Mouse (Mus musculus) heart, embryonic 10.5 days (tissue): ENCODE measurements at regions not wholly inside any gene's neighbourhood (a gene's known extent, or its start where the extent isn't known, plus 50 kb on each side); places are given as distances from the start of the nearest gene placed in this dataset.

Experiments used
- DNase-seq: peaks from one replicate; pipeline ENCODE4 v3.0.0-alpha.2; 2017; ENCODE audit warnings: low spot score
- H3K27ac ChIP-seq: fragments of 300-500 bp; sonication (generic); 2 replicates; pipeline ENCODE4 v1.5.1; 2016; ENCODE audit warnings: mild to moderate bottlenecking
- H3K27me3 ChIP-seq: fragments of 300-500 bp; sonication (generic); 2 replicates; pipeline ENCODE4 v1.6.1; 2016; ENCODE audit warnings: mild to moderate bottlenecking; ENCODE audit not compliant: poor library complexity, insufficient read depth, severe bottlenecking
- H3K36me3 ChIP-seq: fragments of 300-500 bp; sonication (generic); 2 replicates; pipeline ENCODE4 v1.6.1; 2016; ENCODE audit warnings: mild to moderate bottlenecking, moderate library complexity
- H3K4me1 ChIP-seq: fragments of 300-500 bp; sonication (generic); 2 replicates; pipeline ENCODE4 v1.6.1; 2016; ENCODE audit warnings: mild to moderate bottlenecking
- H3K4me3 ChIP-seq: fragments of 300-500 bp; sonication (generic); 2 replicates; pipeline ENCODE4 v1.5.1; 2016; ENCODE audit warnings: mild to moderate bottlenecking, moderate library complexity
- H3K9me3 ChIP-seq: fragments of 300-500 bp; sonication (generic); 2 replicates; pipeline ENCODE4 v1.6.1; 2016; ENCODE audit warnings: mild to moderate bottlenecking, moderate library complexity
- WGBS: fragments of 180-500 bp; shearing (Covaris S2); methylation state at CpG from one replicate; pipeline ENCODE4 v1.1.7; 2016; 5-methylcytosine and 5-hydroxymethylcytosine counted together

- WGBS: 80% methylated on average over 5 of the region's 5 CpGs
Measured at GRCm38 (mm10) chr6:28986756-28987155, 73.3 kb upstream of the Lep start.

GRCm38 (mm10) chr6:28987386-28987785 is 72.6 kb upstream of the Lep start:
- WGBS: 61% methylated on average over 7 of the region's 7 CpGs
- peak; percentile 61 for DNase-seq

More at GRCm38 (mm10) chr6:28986756-28987155, 73.3 kb upstream of the Lep start:
- H3K4me1 ChIP-seq: peaks cover 4% of the 10 kb centered on the region; the same call in 1 of the 2 replicates
- H3K4me3 ChIP-seq: no peak overlapping the region
- H3K9me3 ChIP-seq: no peaks in the 10 kb centered on the region
- no peak overlapping the region for H3K27ac ChIP-seq
- H3K36me3 ChIP-seq: no peaks in the 10 kb centered on the region
- H3K27me3 ChIP-seq: peaks cover 57% of the 10 kb centered on the region
- DNase-seq: peak; percentile 58

GRCm38 (mm10) chr6:28989433-28989832 is 70.6 kb upstream of the Lep start:
- peaks cover 4% of the 10 kb centered on the region; the same call in 1 of the 2 replicates for H3K4me1 ChIP-seq
- no peak overlapping the region for H3K4me3 ChIP-seq
- WGBS: 64% methylated on average over 10 of the region's 10 CpGs
- H3K27ac ChIP-seq: no peak overlapping the region
- peak; percentile 55 for DNase-seq
- H3K9me3 ChIP-seq: no peaks in the 10 kb centered on the region
- H3K27me3 ChIP-seq: peaks cover 36% of the 10 kb centered on the region; the same call in 1 of the 2 replicates
- H3K36me3 ChIP-seq: no peaks in the 10 kb centered on the region

More at GRCm38 (mm10) chr6:28987386-28987785, 72.6 kb upstream of the Lep start:
- Histone ChIP-seq H3K27ac (no peak overlapping the region), H3K27me3 (peaks cover 50% of the 10 kb centered on the region), H3K4me3 (no peak overlapping the region), H3K36me3 (no peaks in the 10 kb centered on the region), H3K4me1 (peaks cover 4% of the 10 kb centered on the region; the same call in 1 of the 2 replicates), H3K9me3 (no peaks in the 10 kb centered on the region)

- H3K27ac ChIP-seq: no peak overlapping the region
- H3K9me3 ChIP-seq: no peaks in the 10 kb centered on the region
- WGBS: 70% methylated on average over 5 of the region's 5 CpGs
- H3K4me1 ChIP-seq: peaks cover 4% of the 10 kb centered on the region; the same call in 1 of the 2 replicates
- no peaks in the 10 kb centered on the region for H3K36me3 ChIP-seq
- H3K4me3 ChIP-seq: no peak overlapping the region
- peaks cover 32% of the 10 kb centered on the region for H3K27me3 ChIP-seq
- DNase-seq: peak; percentile 14
Measured at GRCm38 (mm10) chr6:28990210-28990609, 69.8 kb upstream of the Lep start.

GRCm38 (mm10) chr6:28994481-28994880 is 65.5 kb upstream of the Lep start:
- Histone ChIP-seq H3K27me3 (peaks cover 20% of the 10 kb centered on the region), H3K36me3 (no peaks in the 10 kb centered on the region), H3K9me3 (no peaks in the 10 kb centered on the region), H3K4me3 (no peak overlapping the region), H3K4me1 (peaks cover 4% of the 10 kb centered on the region; the same call in 1 of the 2 replicates), H3K27ac (no peak overlapping the region)
- DNase-seq: peak; percentile 19
- WGBS: 86% methylated on average over 4 of the region's 4 CpGs

GRCm38 (mm10) chr6:28995701-28996100 is 64.3 kb upstream of the Lep start:
- peaks cover 2% of the 10 kb centered on the region; the same call in 1 of the 2 replicates for H3K4me1 ChIP-seq
- no peaks in the 10 kb centered on the region for H3K9me3 ChIP-seq
- H3K36me3 ChIP-seq: no peaks in the 10 kb centered on the region
- peaks cover 11% of the 10 kb centered on the region for H3K27me3 ChIP-seq
- H3K4me3 ChIP-seq: no peak overlapping the region
- peak; percentile 60 for DNase-seq
- no peak overlapping the region for H3K27ac ChIP-seq
- 46% methylated on average over 10 of the region's 10 CpGs for WGBS

GRCm38 (mm10) chr6:28999386-29000094 is 60.5 kb upstream of the Lep start:
- no peak overlapping the region for H3K4me3 ChIP-seq
- 67% methylated on average over 10 of the region's 10 CpGs for WGBS
- H3K27me3 ChIP-seq: peaks cover 7% of the 10 kb centered on the region; the same call in 1 of the 2 replicates

GRCm38 (mm10) chr6:29002141-29002540 is 57.9 kb upstream of the Lep start:
- 57% methylated on average over 10 of the region's 10 CpGs for WGBS
- H3K9me3 ChIP-seq: no peaks in the 10 kb centered on the region
- no peaks in the 10 kb centered on the region for H3K36me3 ChIP-seq
- no peaks in the 10 kb centered on the region for H3K27me3 ChIP-seq
- no peak overlapping the region for H3K27ac ChIP-seq
- 0 out of 2 replicates have a peak, but pooled peaks cover 3% of the 10 kb centered on the region for H3K4me1 ChIP-seq
- no peak overlapping the region for H3K4me3 ChIP-seq
- peak; percentile 64 for DNase-seq

More at GRCm38 (mm10) chr6:28999386-29000094, 60.5 kb upstream of the Lep start:
- no peaks in the 10 kb centered on the region for H3K9me3 ChIP-seq
- H3K4me1 ChIP-seq: 0 out of 2 replicates have a peak, but pooled peaks cover 3% of the 10 kb centered on the region
- no peak overlapping the region for H3K27ac ChIP-seq
- DNase-seq: peak; percentile 58
- H3K36me3 ChIP-seq: no peaks in the 10 kb centered on the region

- 33% methylated on average over 8 of the region's 8 CpGs for WGBS
- Histone ChIP-seq H3K9me3 (no peaks in the 10 kb centered on the region), H3K4me1 (0 out of 2 replicates have a peak, but pooled peaks cover 3% of the 10 kb centered on the region), H3K36me3 (no peaks in the 10 kb centered on the region), H3K27ac (no peak overlapping the region), H3K27me3 (no peaks in the 10 kb centered on the region), H3K4me3 (no peak overlapping the region)
- DNase-seq: peak; percentile 42
Measured at GRCm38 (mm10) chr6:29002811-29003210, 57.2 kb upstream of the Lep start.

GRCm38 (mm10) chr6:29005803-29006202 is 54.2 kb upstream of the Lep start:
- Histone ChIP-seq H3K4me1 (0 out of 2 replicates have a peak, but pooled peaks cover 3% of the 10 kb centered on the region), H3K4me3 (no peak overlapping the region), H3K36me3 (no peaks in the 10 kb centered on the region), H3K27me3 (no peaks in the 10 kb centered on the region), H3K27ac (no peak overlapping the region), H3K9me3 (no peaks in the 10 kb centered on the region)
- 80% methylated on average over 5 of the region's 5 CpGs for WGBS
- DNase-seq: no peak
